ENCODE assay signal across 14 mouse cellular contexts in the genomic region with DNA sequence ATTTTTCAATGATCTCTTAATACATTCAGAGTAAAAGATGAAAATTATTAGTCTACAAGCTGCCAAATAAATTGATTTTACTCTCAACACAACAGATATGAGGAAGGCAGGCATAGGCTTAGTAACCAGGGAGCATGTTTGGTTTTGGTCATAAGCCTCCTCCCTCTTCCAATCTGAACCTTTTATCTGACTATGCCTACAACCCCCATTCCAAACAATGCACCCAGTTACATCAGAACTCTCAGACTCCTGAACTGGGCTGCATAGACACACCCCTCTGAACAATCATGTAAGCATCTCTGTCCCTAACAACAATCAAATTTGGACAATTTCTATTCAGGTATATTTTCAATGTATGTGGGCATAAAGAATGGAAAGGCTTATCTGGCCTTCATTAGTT.
"Had no signal": no experiment of that assay in that cellular context is flagged by ENCODE, and none has a peak within 500 bp of the region (broad histone marks: within the 10 kb centered on the region; RNA-seq: fewer than 3 reads in every experiment).

No protein-coding gene starts in this region.

- H3K4me2 ChIP-seq: liver, embryonic 13.5 days; lung, embryonic 14.5 days; midbrain, embryonic 11.5 days; midbrain, embryonic 13.5 days; midbrain, embryonic 15.5 days; neural tube, embryonic 12.5 days had no signal

- H3K9ac ChIP-seq: liver, embryonic 13.5 days; lung, embryonic 14.5 days; midbrain, embryonic 13.5 days; midbrain, embryonic 15.5 days; neural tube, embryonic 12.5 days had no signal

- H3K4me3 ChIP-seq: liver, embryonic 13.5 days; megakaryocyte, embryonic 14.5 days; midbrain, embryonic 13.5 days; midbrain, embryonic 15.5 days; neural tube, embryonic 12.5 days had no signal

- DNase-seq: liver, embryonic 13.5 days; lung, adult 18-20 months; lung, embryonic 14.5 days; lung, postnatal 10 days; lung, postnatal 4 days; right cerebral cortex, postnatal 14 days; thymus, adult 2 months; thymus, postnatal 25 days; thymus, postnatal 4 days had no signal

- H3K27ac ChIP-seq: liver, embryonic 13.5 days; midbrain, embryonic 13.5 days; midbrain, embryonic 15.5 days; neural tube, embryonic 12.5 days had no signal

- H3K4me1 ChIP-seq: liver, embryonic 13.5 days; midbrain, embryonic 13.5 days; midbrain, embryonic 15.5 days; neural tube, embryonic 12.5 days had no signal

- ATAC-seq: midbrain, embryonic 13.5 days; midbrain, embryonic 15.5 days had no signal

- H3K36me3 ChIP-seq: midbrain, embryonic 15.5 days had no signal

- H3K9me3 ChIP-seq: liver, embryonic 13.5 days; megakaryocyte, embryonic 14.5 days; midbrain, embryonic 13.5 days; midbrain, embryonic 15.5 days; neural tube, embryonic 12.5 days had no signal

- H3K27me3 ChIP-seq: liver, embryonic 13.5 days; megakaryocyte, embryonic 14.5 days; midbrain, embryonic 13.5 days; midbrain, embryonic 15.5 days; neural tube, embryonic 12.5 days had no signal
